Mouse (Mus musculus) cerebellum, adult 9-10 months (tissue): Measurements from ENCODE around the gene Umad1.

Source experiments
- DNase-seq: peaks from one replicate; pipeline ENCODE4 v3.0.0; 2022

The Umad1 gene

DNA sequence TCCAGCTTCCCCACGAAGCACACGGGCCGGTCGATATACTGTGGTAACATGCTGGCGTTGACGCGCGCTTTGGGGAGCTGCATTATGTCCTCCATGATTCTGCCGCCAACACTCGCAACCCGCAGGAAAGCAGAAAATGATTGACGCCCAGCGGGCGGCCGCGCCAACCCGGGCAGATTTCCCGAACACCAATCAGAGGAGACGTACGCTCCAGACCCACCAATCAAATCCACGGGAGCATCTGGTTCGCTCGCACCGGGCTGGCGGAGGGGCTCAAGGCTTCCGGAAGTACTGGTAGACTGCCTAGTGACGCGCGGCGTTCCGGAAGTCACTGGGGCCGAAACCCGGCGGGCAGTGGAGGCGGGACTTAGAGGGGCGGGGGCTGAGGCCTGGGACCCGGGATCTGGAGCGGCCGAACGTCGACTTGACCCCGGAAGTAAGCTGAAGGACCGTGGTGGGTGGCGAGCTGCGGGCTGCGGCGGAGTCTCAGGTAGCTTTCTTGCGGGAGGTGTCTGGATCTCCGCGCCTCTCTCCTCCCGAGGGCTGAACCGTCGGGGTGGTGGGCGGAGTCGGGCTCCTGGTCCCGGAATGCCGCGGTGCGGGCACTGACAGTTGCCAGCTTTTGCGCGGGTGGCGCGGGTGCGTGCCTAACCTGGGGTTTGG lies at the start of gene Umad1, which contains the start of the genes Rpa3 and Gm45062:
Gene Umad1, plus strand, starts transcription at position 285 of the 663 bp plus-strand sequence.
Gene Rpa3, minus strand, starts transcription at position 170 of the 663 bp plus-strand sequence.
Gene Gm45062, plus strand, starts transcription at position 447 of the 663 bp plus-strand sequence.
- peak; percentile 99 for DNase-seq

DNA sequence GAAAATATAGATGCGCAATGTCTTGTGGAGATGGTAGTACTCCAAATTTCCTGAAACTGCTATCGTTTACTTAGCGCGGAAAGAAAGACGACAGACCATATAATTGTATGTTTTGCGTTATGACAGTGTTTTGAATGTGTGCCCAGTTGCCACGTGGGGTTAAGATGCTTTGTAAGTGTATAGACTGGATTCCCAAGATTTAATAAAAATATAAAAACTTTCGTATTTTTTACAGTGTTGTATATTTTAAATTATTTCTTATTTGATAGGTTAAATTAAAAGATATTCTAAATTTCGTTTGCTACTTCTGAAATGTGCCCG lies 49.3 kb upstream of the Umad1 start:
- DNase-seq, result no peak

DNA sequence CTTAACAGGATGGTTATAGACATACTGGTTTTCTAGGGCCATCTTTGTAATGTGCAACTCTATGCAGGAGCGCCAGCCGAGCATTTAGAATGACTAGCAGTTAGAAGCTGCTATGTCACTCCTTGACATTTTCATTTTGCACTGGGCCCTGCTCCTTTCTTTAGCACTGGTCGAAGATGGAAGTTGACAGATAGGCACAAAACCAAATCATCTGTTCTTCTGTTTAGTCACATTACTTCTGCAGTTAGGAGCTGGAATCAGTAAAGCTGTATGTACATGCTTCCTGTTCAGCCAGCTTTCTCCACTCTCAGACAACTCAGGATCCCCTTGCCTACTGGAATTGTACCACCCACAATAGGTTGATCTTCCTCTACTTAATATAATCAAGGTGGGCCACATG lies 48.4 kb upstream of the Umad1 start:
- DNase-seq, result peak; percentile 23

DNA sequence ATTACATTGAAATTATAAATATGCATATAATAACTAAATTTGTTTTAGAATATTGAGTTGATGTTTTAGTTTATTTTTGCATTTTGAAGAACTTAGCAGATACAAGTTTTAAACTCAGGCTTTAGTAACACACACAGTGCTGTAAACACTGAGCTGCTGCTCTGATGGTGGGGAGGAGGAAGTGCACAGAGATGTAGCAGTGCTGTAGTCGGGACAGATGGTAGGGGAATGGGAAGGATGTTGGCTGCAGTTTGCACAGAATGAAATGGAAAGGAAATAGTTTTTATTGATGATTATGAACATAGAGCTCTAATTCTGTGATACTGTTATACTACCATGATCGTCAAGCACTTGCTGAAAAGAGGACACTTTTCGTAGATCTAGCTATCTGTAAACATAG lies 32.1 kb upstream of the Umad1 start:
- no peak for DNase-seq

DNA sequence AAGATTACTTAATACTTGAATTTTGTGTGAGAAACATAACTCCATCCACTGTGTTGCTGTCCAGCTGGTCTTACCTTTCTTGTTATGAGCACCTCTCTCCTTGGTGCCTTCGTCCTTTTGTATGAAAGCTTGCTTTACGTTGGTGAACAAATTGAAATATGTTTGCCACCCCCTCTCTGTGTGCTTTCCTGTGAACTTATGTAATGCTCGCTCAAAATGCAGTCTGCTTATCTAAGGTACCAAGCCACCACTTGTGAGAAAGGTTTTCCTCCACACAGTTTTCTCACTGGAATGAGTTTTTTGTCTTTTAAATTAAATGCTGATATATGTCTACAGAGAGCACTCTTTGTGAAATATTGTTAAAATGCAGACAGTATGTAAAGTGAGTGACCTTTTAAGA lies 30.5 kb upstream of the Umad1 start:
- DNase-seq, result no peak

DNA sequence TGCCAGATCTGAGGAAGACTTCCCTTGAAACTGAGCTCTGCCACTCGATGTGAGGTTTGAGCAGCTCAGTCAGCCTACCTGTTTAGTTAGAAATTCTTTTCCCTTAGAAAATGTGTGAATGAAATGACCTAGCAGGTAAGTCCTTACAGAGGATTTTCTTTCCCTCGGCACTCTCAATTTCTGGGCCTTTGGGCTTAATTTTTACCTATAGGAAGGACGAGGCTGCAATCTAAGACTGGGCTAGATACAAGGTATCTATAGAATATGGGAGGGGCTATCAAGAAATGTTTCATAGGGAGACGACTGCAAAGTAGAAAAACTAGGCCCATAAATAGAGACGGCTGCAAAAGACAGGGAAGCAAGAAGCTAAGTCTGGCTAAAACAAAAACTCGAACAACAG lies 772 bp upstream of the Umad1 start:
- no peak for DNase-seq

DNA sequence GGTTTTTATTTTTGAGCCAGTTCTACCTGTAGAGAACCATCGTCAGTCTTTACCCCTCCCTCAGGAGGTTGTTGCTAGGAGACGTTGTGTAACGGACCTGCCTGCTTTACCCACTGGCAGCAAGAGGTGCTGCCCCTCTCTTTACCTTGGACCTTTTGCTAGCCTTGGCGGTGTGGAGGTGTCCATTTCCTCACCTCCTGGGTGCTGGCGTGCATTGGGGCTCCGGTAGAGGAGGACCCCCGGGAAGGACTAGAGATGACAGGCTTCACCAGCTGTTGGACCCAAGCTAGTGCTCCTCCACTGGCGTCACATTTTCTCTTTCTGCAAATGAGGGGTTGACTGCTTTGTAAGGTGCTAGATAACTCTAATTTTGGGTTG lies 568 bp downstream of the Umad1 start:
- no peak for DNase-seq

DNA sequence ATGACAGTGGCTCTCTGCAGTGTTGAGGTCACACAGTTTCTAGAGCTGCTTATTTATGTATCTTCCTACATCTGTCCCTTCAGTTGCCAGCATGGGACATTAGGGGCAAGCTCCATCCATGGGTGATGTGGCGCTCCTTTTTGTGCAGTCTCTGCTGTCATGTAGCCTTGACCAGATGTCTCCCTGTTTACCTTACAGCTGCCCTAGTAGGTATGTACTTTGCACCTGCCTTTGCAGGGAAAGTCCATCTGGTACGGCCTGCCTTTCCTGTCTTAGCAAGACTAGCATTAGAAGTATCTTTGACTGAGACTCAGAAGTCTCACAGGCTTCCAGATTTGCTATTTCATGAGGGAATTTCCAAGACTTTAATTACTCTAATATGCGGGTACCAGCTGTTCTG lies 12.0 kb downstream of the Umad1 start:
- no peak for DNase-seq

DNA sequence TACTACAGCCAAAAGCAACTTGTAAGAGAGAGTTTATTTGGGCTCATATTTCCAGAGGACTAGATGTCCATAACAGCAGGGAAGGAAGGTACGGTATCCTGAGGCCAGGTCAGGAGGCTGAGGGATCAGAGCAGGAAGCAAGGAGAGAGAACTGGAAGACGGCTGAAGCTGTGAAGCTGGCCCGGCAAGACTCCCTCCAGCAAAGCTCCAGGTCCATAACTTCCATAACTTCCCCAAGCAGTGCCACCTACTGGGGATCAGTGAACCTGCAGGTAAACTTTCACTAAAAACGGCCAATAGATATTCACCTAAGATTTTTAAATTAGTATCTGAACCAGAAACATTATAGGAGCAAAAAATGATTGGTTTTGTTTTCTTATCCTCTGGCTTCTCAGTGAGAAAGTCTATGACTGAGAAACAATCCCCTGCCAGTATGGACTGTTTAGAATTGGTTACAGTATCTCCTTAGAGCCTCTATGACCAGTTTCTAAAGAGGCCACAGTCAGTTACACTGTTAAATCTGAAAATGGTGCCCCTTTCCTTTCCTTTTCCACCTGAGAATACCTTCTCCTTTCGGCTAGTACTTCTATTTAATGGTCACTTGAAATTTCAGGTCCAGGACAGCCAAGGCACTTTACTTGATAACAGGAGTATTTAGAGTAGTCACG lies 15.4 kb downstream of the Umad1 start:
- DNase-seq, result peak; percentile 59

DNA sequence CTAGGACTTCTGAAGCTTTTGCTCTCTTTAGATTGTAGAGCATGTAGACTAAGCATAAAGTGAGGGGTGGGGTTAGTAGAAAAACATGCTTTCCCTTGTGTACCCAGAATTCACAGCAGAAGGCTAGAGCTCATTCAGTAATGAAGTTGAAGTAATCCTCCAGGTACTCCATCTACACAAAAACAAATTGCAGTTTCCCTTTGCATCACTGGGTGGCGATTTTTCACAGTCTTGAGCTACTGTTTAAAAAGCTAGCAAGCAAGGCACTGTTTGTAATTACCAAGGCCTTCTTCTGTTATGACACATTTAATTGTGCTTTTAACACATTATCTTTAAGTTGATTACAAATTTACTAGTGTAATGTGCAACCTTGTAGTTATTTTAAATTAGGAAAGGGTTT lies 16.0 kb downstream of the Umad1 start:
- DNase-seq, result peak; percentile 90

DNA sequence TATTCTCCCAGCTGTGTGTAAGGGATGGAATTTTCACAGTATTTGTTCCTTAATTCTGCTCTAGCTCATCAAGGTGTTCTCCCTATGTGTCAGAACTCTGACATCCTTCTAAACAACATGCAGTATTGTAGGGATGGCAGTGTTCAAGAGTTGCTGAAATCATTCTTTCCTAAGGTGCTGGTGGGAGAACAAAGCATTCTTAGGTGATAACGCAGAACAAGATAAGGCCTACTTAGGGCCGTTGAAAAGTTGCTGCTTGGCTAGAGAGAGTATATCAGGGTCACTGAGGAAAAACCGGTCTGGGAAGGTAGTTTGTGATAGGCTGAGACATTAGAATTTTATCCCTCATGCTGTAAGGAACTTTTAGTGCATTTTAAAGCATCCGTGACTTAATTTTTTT lies 17.3 kb downstream of the Umad1 start:
- DNase-seq, result no peak

DNA sequence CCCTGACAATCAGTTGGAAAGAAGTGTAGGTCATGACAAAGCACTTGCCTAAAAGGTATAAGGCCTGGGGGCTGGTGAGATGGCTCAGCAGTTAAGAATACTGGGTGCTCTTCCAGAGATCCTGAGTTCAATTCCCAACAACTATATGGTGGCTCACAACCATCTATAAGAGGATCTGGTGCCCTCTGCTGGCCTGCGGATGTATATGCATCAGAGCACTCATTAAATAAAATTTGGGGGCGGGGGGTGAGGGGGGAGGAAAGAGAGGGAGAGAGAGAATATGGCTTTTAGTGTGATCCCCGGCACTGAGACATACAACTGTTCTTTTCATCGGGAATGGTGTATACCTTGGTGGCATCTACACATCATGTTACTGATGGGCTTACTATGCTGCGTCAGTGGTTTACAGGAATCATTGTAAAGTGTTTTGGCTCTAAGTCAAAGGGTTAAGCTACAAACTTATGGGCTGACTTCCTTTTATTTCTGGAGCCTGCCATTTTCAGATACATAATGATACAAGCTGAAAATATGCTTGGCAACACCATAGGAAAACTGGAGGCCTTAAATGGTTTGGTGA lies 19.4 kb downstream of the Umad1 start:
- no peak for DNase-seq

DNA sequence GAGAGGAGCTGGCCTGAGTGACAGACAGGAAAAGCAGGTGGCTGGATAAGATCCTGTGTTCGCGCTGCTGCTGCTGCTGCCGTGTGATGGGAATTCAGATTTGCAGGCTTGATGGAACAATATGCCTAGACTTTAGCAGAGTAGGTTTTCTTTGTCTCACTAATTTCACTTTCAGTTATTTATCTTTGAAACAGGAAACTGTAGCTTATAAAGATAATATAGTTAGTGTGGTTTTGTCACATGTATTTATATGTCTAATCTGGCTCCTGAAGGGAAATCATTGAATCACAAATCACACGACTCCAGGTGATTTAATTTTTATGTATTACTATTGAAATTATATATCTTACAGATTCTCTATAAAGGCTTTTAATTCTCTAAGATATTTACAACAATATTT lies 24.2 kb downstream of the Umad1 start:
- DNase-seq, result no peak

DNA sequence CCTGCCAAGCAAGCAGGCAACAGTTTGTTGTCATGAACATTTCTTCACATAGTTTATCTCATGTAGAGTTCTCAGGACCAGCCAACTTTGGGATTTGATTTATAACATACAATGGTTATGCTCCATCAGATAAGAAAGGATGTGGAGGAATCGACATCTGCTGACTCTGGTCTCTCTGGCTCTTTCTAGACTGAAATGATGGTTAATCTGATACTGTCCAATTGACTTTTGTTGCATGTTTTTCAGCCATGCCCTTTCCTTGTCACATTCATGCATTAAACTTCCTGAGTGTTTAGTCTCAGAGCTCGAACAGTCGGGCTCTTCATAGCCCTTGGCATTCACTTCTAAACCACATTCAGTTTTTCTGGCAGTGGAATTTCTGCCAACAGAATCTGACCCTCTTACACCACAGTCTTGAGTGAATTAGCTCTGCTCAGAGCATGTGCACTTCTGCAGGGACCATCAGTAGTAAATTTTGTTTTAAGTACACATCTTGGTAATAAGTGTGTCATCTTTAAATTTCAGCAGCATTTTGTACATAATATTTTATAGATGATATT lies 26.4 kb downstream of the Umad1 start:
- DNase-seq, result no peak

DNA sequence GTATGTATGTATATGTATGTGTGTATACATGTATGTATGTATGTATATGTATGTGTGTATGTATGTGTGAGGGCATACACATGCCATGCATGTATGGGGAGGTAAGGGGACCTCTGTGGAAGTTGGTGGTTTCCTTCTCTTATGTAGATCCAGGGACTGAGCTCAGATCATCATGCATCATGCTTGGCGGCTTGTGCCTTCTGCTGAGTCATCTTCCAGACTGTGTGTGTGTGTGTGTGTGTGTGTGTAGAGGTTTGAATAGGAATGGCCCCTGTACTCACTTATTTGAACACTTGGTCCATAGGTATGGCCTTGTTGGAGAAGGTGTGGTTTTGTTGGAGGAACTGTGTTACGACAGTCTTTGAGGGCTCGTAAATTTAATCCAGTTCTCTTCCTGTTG lies 27.1 kb downstream of the Umad1 start:
- DNase-seq, result no peak

DNA sequence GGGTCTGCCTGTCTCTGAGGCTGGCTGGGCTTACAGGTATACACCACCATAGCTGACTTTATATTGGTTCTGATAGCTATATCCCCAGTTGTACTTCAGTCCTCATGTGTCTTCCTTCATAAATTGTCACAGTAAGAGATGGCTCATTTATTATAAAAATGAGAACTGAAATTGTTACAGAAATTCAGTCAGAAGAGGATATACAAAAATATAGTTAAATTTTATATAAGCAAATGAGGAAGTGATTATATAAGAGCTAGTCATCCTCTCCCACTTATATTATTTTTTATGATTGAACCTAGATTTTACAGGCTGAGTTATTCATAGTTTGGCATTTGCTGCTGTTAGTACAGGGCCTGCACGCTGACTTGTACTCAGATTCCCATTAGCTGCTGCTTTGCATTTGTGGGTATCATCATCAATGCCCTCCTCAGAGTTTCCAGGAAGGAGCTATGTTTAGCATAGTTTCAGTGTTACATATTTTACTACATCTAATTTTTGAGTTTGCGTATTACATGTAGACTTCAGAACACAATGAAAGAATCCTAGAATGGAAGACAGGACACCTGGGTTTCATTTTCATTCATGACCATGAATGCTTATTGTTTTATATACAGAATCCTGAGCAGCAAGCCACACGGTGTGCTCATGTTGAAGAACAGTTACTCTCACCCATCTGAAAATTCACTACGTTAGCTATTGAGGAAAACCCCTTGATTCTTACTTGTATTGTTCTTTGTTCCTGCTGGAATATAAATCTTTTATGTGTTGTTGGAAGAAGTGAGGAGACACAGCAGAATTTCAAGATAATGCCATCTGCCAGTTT lies 29.9 kb downstream of the Umad1 start:
- DNase-seq, result no peak

DNA sequence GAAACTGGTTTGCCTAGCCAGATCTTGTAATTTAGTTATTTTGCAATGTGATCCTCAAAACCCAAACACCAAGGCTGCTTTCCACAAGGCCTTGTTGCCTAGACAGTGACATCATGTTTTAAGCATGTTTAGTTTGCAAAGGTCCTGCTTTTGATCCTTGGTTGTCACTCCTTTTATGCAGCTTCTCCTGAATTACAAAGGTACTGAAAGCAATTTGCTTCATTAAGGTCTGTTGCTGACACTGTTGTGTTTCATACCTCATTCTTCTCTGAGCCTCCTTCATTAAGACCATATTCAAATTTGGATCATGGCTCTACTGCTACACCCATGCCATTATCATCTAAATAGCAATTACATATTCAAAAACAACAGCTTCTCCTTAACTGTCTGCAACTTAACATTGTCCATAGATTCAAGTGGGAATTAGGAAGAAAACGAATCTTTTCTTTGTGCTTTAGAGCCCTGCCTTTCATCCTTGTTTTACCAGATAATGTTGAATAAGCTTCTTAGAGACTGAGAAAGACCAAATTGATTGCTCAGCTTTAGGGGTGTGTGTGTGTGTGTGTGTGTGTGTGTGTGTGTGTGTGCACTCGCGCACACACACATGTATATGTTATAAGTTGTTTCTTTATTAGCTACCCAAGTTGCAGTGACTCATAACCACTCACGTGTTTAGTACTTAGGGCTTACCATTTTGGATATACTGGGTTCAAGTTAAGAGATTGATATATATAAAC lies 35.1 kb downstream of the Umad1 start:
- DNase-seq, result no peak

DNA sequence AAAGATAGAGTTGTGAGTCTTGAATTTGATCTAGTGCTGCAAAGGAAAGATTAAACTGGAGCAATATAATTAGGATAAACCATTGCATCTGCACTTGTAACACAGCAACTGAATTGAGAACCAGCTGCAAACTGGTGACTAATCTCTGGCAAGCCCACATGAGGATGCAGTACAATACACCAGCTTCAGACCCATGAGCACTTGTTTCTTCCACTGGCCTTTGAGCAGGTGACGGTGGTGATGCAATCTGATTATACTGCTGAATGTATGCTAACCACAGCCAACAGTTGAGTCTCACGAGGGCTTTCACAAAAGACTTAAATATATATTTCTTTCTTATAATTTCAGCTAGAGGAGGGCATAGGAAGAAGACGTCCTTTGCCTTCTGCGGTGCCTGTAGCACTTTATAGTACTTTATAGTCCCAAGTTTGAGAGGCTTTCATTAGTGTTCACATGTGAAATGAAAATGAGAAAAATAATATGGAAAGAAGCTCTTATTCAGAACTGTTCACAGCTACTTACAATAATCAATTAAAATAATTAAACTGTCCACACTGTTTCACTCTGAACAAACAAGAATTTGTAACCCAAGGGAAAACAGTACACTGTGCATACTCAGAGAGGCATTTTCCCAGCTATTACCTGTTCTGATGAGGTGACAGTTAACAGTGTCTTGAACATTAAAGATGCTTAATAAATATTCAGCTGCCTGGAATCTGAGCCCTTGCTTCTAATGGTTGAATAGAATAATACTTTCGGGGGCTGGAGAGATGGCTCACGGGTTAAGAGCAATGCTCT lies 40.2 kb downstream of the Umad1 start:
- no peak for DNase-seq

DNA sequence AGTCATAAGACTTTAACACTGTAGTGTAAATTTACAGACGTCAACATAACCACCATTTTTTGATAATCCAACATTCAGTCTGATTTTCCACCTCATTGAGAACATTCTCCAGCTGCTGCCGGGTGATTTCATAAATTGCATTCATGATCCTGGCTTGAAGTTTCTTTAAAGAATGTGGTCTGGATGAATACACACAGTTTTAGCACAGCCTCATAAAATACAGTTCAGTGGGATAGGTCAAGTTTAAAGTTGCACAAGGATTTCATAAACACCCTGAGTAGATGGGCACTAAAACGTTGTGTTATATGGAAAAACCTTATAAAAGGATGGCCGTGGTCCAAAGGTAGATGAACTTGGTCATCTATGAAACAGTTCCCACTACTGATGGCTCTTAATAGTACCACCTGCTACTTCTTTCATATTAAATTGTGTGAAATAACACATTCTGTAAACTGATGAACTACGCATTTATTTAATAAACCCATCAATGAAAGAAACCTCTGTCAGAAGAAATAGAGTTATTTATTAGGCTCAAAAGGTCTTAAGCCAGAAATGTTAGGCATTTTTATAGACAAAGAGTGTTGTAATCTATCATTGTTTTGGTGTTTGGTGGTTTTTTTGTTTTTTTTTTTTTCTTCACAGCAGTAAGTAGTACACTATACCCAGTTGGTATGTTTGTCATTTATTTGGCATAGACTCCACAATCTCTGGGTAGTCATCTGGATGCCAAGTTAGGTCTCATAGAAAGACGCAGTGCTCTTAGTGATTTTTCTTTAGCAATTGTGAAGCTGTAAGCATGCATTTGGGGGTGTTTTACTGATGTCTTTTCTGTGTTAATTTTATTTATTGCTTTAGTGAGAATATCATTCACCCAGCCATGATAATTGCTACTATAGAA lies 49.0 kb downstream of the Umad1 start:
- DNase-seq, result no peak

DNA sequence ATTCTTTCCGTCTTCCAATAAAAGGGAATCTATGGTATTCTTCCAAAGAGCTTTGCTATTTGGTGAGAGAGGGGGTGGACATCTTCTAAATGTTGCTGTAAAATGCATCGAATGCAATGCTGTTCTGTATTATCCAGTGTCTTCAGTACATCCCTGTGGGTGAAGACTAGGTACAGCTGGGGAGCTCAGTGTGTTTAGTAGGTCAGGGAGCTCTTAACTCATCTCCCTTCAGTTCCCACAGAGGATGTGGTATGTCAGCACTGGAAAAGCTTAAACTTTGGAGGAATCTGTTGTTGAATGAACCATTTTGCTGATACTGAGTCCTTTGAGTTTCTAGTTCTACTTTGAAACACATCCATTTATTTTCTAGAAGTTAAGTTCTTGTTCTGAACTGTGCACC lies 53.5 kb downstream of the Umad1 start:
- no peak for DNase-seq

DNA sequence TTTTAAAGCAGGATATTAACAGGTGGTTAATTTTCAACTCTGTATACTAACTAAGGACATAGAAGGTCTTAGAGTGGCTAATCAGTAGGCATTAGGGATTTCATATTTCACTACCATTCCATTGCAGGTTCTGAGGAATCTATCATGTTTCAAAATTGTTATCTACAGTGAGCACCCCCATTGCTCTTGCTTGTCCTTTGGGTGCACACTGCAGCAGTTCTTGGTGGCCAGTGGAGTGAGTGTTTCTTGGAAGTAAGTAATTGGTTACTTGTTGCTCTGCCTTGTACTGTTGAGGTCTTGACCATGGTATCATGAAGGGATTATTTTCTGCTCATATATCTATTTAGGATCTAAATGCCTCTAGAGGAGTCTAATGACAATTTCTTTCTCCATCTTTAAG lies 57.1 kb downstream of the Umad1 start:
- DNase-seq, result no peak
